Mouse (Mus musculus) regulatory T cell (primary cell): ENCODE measurements around the gene Snx22.

Source experiments
- in situ Hi-C: fragments of 300-600 bp; cut with MboI, MseI; formaldehyde crosslinking; loops from one replicate; pipeline ENCODE4 v1.15.1; 2025; ENCODE audit warnings: high pct_unique_total_duplicates

The Snx22 gene

DNA sequence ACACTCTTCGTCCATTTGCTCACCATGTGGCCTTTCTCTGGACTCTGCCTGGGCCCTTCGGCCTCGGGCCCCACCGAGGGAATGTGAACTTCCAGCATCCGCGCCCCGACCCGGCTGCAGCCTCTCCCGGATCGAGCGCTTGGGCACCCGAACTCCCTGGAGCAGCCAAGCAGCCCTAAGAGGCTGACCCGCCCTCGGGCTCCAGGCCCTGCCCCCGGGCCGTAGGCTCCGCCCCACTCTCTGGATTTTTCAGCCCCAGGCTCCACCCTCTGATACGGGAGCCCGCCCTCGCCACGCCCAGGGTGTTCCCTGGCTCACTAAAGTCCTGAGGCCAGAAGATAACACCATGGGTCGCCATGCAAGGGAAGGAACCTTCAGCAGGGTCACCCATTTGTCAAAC, at the start of gene Snx22:
Gene Snx22 (minus strand): TSS at position 137 of the 400 bp plus-strand sequence.
- in situ Hi-C loops = no loop called here

DNA sequence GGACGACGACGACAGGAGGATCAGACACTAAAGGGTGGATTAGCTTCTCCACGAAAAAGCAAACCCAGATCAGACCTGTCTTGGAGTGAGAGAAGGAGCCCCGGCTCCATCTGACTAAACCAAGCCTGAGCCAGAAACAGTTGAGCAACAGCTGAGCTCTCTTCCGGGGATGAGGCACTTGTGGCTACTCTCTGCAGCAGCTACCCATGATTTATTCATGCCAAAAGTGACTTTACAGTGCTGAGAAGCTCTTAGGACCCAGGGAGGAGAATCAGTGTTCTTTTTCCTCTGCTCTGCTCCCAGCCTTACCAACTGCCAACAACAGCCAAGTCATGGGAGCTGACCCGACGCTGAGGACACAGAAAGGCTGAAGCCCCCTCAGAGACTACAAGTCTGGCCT, 47.4 kb upstream of the Snx22 start:
- in situ Hi-C loops = no loop called here

DNA sequence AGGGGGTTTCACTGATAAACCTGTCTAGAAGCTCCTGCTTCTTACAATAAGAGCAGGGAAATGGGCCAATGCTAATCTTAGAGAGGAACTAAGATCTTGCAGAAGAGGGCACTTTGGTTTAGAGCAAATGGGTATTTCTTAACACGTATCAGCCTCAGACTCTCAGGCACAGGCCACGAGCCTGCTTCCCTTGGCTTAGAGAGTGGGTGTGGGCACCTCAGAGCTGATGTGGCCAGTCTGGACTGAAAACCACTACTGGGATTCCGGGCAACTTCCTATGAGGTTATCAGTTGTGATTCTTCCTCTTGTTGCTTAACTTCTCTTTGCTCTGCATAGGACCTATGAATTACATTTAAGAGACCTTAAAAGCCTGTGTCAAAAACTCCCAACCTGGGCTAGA, 44.8 kb upstream of the Snx22 start:
- in situ Hi-C loops = no loop called here

DNA sequence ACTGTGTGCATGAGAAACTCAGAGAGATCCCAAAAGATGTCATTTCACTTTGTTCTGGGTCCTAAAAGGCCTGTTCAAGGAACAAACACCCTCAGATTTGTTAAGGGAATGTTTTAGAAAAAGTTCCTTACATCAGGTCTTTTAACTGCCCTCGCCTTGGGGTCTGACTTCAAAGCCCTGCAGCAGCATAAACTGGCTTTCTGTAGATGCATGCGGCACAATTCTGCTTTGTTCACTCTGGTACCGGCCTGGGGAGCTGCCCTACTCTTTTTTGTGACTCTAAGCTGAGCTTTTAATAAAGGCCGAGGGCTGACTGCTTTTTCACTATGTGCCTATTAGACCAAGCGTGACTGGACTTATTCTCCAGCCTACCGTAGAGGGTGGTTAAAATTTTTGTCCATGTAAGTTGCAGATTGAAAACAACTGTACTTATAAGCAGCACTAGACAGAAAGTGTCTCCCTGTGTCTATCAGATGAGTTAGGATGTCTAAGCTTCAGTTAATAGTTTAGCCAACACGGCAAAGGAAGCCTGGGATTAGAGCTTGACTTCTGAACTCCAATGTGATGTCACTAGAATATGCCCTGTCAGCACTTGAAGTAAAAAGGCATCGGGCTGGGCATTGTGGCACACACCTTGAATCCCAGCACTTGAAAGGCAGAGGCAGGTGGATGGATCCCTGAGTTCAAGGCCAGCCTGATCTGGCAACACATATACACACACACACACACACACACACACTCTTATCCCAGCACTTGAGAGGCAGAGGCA, 41.3 kb upstream of the Snx22 start:
- in situ Hi-C loops = no loop called here

DNA sequence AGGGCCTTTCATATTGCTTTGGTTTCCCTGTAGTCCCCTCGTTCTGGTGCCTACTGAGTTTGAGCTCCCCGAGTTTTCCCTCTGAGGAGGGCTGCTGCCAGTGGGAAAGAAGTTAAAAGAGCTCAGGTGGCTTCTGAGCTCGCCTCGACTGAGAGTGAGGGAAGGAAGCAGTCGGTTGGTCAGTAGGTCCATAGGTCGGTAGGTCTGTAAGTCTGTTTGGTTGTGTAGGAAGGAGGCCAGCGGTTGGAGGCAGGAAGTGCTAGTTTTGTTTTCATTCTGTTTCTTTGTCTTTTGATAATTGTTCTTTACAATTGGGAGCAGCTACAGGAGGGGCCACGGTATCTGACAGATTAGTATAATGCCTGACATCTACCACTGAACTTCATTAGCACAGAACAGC, 40.6 kb upstream of the Snx22 start:
- in situ Hi-C loops = no loop called here

DNA sequence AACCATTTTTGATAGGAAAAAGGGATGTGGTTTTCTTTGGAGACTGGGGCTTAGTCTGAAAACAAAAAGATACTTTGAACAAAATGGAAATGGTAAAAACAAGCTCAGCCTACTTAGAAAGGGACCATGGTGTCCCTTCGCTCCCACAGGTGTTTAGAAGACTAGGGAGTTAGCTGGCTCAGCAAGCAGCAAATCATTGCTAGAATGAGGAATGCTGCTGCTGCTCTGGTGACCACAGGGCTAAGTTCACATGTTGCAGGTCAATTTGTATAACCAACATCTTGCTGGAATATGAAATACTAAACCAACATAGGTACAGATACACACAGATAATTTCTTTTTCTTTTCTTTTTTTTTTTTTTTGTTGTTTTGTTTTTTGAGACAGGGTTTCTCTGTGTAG, 40.1 kb upstream of the Snx22 start:
- in situ Hi-C loops = no loop called here

DNA sequence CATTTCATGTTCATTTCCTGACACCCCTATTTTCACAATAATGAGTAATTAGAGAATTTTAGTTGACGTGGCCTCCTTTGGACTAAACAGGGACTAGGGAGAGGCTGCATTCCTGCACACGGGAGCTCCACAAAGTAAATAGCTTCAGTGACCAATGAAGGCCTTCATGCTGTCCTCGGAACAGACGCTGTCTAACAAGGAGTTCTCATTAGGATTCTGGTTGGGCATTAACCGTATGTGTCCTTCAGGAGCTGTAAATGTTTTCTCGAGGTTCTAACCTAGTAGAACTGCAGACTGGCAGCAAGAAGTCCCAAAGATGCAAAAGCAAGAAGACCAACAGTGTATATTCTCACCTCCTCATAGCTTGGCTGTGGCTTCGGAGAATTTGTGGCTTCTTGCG, 35.6 kb upstream of the Snx22 start:
- in situ Hi-C loops = no loop called here

DNA sequence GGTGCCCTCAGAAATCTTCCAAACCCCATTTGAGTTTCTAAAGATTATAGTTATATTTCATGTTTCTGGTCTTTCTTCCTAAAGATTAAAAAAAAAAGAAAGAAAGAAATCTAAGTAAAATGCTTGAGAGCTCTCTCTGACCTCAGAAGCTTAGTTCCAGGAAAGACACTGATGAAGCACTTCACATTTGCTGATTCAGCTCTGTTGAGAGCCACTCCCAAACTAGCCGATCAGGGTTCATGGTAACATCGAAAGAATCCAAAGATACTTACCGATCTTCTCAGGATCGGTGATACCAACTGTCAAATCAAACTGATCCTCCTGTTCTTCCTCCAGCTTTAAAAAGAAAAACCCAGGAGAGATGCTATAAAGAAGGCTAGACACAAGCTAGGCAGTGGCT, 35.1 kb upstream of the Snx22 start:
- in situ Hi-C loops = no loop called here

DNA sequence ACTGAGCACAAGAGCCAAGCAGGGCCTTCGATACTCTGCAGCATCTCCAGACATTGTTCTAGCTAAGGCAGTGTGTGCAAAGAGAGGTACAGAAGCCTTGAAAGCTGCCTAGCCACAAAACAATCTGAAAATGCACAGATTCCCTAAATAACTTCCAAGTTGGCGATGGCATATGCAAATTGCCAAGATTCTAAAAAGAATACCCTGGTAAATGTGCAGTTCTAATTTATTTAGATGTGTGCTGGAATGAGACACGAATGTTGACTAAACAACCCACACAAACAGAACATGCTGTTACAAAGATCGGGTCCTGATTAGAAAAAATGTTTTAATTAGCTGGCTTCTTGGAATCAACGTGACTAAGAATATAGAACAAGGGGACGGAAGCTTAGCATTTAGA, 33.1 kb upstream of the Snx22 start:
- in situ Hi-C loops = no loop called here

DNA sequence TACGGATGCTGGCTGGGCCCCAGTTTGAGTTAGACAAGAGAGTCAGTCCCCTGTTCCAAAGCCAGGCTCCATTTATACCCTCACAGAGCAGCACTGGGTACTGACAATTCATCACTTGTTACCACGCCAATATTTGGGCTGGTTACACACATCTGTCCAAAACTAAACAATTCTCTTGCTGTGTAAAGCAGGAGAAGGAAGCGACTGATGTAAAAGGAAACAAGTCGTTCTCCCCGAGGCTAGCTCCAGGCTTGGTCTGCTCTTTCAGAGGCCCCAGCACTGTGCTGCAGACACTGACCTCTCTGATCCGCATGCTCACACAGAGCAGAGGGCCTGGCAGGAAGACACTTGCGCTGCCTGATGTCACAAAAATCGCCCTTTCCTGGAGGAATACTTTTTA, 32.1 kb upstream of the Snx22 start:
- in situ Hi-C loops = no loop called here

DNA sequence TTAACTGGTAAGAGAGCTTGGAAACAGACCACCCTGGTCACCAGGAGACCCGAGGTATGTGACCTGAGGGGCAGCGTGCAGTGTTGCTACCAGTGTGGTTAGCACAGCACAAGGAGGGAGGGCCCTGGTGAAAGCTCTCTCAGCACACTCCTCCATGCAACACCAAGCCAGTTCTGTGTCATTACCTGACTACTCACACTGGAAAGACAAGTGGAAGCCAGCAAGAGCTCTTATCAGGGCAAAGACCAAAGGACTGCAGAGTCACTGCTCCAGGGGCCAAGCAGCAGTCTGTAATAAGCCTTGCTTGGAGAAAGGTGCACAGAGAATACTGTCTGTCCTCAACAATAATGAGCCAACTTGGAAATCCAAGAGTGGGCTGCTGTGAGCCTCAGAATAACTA, 23.1 kb upstream of the Snx22 start:
- in situ Hi-C loops = no loop called here

DNA sequence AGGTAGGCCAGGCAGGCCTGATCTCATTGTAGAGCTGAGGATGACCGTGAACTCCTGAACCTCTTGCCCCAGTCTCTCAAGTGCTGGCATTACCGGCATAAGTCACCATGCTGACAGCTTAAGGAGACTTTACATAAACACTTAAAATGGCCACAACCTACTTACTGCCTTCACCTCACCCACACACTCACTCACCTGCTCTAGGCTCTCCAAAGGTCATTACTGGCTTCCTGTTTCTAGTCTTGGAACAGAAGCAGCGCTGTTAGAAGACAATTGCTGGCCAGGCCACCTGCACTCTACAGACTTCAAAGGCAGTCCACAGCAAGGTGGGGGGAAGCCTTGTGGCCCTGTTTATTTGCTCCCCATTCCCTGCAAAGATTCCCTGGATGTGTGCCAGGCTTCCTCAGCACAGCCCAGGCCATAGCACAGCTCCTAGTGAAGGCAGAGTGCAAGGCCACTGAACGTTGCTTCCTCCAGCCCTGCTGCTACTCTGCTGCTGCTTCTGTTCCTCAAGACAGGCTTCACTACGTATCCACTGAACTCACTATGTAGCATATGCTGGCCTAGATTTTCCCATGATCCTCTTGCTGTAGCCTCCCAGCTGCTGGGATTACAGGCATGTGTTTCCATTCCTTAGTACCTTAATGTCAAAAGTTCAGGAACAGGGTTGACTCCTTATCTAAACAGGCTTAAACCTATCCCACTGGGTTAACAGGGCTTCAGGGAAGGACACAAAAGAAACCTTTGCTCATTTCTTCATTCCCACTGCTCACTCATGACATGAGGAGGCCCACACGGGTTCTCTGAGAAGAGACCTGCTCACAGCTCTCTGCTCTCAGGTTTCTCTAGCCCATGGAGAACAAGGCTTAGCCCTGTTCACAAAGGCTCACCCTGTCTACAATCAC, 22.1 kb upstream of the Snx22 start:
- in situ Hi-C loops = no loop called here

DNA sequence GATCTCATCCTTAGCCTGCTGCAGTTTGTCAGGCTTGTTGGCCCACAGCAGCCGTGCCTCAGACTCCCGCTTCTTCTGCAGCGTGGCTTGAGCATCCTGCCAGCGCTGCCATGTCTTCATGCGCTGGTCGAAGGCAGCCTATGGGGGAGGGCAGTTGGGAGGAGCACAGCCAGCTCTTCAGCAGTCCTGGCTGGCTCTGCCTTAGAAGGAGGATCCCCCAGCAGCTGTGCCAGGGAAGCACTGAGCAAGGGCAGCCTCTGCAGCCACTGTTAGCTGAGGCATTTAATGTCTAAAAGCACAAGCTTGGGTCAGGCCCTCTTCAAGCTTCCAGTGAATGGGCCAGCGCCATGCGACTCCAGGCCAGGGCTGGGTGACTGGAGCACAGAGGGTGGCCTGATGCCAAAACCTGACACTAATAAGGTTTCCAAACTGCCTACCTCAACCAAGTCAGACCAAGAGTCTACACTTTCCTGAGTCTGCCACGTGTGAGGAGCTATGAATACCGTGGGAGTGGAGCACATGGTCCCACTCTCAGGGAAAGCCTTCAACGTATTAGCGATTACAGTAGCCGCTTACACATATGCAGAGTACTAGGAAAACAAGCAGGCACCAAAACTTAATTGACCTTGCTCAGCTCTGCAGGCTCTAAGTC, 21.2 kb upstream of the Snx22 start:
- in situ Hi-C loops = no loop called here

DNA sequence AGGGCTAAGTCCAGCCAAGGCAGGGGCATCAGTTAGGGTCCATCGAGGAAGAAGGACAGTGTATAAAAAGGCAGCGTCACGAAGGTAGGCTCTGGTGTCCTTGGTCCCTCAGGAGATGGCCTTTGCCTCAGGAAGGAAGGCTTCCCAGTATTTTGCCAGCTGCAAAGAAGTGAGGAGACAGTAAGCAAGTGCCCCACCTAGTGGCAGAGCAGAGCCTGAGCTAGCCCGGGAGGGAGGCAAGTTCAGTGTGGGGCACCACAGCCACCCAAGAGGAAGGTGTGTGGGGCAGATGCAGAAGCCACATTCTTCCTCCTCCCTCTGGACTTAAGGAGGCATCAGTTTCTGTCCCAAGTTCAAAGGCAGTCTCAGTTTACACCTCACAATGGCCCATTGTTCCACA, 18.9 kb upstream of the Snx22 start:
- in situ Hi-C loops = no loop called here

DNA sequence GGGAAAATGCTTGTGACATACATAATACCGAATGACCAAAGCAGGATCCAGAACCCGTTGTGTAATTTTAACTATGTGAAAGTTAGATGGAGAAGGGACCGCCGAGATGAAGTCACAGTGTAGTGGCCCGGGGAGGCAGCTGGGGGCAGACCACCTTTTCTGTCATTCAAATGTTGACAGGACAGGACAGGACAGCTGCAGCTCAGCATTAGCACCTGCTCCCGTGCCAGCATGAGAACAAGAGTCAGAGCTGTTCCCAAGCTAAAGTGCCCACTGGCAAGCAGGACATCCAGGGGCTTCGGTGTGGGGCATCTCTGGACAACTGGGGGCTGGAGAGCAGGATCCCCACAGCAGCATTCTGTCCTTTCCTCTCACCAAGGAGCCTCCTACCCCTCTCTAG, 17.5 kb upstream of the Snx22 start:
- in situ Hi-C loops = no loop called here

DNA sequence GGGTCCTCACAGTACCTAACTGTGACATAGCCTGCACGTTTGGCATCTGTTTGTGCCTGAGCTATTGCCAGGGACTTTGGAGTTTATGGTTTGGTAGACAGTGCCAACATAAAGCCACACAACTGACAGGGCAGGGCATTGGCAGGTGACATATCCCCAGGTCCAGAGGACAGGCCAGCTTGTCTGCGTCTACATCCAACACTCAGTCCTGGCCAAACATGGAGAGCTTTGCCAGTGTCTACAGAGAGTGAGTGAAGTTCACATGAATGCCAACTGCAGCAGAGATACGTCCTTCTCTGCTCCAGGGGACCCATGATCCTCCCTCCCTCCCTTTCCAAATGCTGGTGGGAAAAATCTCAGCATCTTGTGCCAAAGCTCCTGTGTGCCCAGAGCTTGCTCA, 14.7 kb upstream of the Snx22 start:
- in situ Hi-C loops = no loop called here

DNA sequence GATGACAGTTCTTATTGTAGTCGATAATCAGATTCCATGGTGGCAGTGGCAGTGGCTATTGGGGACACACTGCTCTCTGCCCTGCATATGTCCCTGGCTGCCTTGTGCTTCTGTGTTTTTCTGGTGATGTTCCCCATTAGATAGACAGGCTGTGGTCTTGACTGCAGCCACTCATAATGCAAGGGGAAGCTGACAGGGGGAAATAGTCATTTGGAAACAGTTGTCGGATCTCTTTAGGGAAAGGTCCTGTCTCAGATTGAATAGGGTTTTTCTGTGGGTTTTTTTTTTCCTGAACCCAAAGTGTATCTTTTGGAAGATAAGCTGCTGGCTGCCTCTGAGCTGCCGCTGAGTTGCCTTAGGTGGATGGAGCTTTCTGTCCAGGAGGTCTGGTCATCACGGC, 12.5 kb upstream of the Snx22 start:
- in situ Hi-C loops = no loop called here

DNA sequence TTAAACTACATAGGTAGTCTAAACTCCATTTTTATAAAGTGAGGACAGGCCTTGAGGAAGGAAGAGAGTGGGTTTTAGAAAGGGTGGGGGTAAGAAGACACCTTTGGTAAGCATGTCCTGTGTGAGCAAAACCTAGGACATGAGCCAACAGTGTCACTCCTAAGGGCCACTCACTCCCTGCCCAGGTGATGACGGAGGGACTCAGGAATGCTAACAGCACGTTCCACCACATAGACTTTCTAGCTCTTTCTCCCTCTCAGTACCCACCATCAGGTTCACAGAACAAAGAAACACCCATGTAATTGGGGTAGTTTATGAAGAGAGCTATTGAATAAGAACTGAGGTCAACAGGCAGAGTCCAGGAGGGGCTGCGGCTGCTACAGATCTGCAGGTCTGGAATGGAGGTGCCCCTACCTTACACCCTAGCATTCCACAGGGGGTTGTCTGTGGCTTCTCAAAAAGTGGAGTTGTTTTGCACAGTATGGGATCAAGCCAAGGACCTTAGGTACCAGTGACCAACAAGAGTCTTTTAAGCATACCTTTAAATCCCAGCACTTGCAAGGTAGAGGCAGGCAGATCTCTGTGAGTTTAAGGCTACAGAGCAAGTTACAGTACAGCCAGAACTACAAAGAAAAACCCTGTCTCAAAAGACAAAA, 11.4 kb upstream of the Snx22 start:
- in situ Hi-C loops = no loop called here

DNA sequence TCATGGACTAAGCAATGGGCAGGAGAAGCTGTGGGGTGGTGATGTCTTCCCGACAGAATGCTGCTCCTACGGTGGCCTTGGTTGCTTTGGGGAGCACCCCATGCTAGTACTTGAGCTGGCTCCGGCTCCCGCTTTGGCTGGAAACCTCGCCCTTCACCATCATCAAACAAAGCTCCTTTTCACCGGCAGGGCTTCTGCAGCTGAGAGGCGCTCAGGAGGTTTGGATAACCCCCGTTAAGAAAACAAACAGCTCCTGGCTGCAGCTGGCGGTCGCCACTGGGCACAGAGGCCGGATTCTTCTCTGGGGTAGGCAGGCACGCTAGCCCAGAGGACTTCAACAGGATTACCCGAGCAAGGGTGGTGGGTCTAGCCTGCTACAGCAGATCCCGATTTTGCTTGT, 9.0 kb upstream of the Snx22 start:
- in situ Hi-C loops = no loop called here

DNA sequence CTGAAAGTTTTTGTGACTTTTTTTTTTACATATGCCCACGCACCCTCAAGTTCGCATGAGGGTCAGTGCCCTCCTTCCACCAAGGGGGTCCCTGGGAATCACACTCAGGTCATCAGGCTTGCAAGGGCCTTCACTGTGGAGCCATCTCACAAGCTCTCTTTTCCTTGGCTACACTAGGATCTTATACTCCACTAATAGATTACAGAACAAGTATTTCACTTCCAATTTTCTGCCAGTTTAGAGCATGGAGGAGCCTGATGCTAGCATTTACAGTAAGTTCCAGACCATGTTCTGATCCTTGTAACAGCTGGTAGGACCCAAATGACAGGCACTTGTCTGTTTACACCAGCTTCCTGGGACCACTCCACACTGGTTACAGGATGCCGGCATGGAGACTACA, 8.6 kb upstream of the Snx22 start:
- in situ Hi-C loops = no loop called here

DNA sequence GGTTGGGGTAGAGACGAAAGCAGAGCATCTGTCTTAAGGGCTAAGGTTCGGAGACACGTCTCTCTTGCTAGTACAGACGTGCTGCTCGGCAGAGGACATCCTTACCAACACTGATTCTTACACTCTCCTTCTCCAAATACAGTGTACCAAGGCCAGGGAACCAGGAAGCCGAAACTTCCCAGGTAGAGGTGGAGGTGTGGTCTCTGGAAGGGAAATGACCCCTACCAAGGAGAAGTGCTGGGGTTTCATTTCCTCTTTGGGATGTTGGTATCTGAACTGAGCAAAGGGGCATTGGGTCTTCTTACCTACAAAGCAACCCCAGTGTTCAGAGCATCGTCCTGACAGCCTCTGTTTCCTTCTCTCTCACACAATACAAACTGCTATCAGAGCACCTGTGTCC, 3.2 kb upstream of the Snx22 start:
- in situ Hi-C loops = no loop called here

DNA sequence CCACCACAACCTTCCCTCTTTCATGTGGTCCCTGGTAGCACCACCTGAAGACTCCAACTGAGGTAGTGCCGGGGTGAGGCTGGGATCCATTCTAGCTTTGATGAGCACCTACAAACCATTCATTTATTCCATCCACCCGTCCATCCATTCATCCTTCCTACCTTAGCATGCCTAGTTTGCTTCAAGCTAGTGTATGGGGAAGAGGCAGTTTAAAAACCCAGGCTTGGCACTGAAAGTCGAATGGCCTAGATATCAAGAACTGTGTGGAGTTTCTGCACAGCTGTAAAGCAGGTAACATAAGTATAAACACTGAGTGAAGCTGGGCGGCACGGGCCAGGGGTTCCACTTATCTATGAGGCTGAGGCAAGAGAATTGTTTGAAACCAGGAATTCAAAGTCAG, 632 bp upstream of the Snx22 start:
- in situ Hi-C loops = no loop called here
